Mouse (Mus musculus): ENCODE results near the gene Rras.
A peak's percentile ranks its signal among the peaks of the same experiment; 100 is the strongest.

Gene Rras

GRCm38 (mm10) chr7:45053931-45054510 is 36.3 kb downstream of the Rras start:
- peak; percentile 86 to 90 for DNase-seq

- DNase-seq: no peak
Measured at GRCm38 (mm10) chr7:45056329-45056971, 38.7 kb downstream of the Rras start.

GRCm38 (mm10) chr7:45056972-45057348 is 39.2 kb downstream of the Rras start:
- no peak for DNase-seq

- no peak for DNase-seq
Measured at GRCm38 (mm10) chr7:45058607-45059571, 41.1 kb downstream of the Rras start.

GRCm38 (mm10) chr7:45060632-45061122 is 42.9 kb downstream of the Rras start:
- DNase-seq: no peak

GRCm38 (mm10) chr7:45061532-45062075 is 43.8 kb downstream of the Rras start:
- DNase-seq: peak in 1 of 2 experiments; percentile 30

GRCm38 (mm10) chr7:45062239-45062835 is 44.6 kb downstream of the Rras start, which contains the start of the genes Nosip and Prrg2:
TSS of gene Nosip (plus strand) at chr7:45062429.
TSS of gene Prrg2 (minus strand) at chr7:45062677.
- DNase-seq: peak; percentile 94 to 98

GRCm38 (mm10) chr7:45067190-45067999 is 49.6 kb downstream of the Rras start:
- no peak for DNase-seq

GRCm38 (mm10) chr7:45068000-45068318 is 50.2 kb downstream of the Rras start:
- DNase-seq: peak; percentile 37 to 50

- no peak for DNase-seq
Measured at GRCm38 (mm10) chr7:45069671-45070070, 51.9 kb downstream of the Rras start.
